Mouse (Mus musculus) heart, postnatal 0 days (tissue): ENCODE data around the gene Meis1.

Experiments
- CTCF ChIP-seq: IDR thresholded peaks from 2 replicates; pipeline ENCODE4 v1.5.1; 2016; ENCODE audit warnings: antibody characterized with exemption, control low read depth, low read depth
- EP300 ChIP-seq: IDR thresholded peaks from 2 replicates; pipeline ENCODE4 v1.6.1; 2016; ENCODE audit warnings: antibody characterized with exemption, low read depth

- no peak for TF ChIP-seq CTCF
- no peak for TF ChIP-seq EP300
These were observed 146.6 kb downstream of the Meis1 start for GRCm38 (mm10) chr11:18872118-18872751.
